Mouse (Mus musculus): ENCODE data around the gene Fbxl13. TPM values are rescaled to one million over a fixed set of nuclear protein-coding genes. Genes with fewer than 3 reads are reported as not detected.

The Fbxl13 gene
- polyA plus RNA-seq, 1 experiment, result not detected

DNA sequence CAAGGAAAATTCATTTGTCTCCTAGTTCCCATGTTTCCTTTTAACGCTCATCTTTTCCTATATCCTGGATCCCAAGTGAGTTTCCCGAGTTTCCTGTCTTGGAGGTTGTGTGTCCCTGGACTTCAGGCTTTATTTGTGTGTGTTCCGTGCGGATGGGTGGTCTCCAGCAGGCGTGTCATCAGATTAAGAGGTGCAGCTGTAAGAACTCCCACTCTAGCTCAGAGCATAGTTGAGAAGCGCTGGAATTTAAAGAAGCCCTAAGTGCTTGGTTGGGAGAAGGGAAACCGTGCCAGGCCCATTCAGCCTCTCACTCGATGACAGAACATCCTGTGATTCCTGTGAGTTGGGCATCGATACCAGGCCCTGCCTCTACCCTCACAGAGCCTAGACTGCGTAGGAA is 132.1 kb downstream of the Fbxl13 start:
- Histone ChIP-seq H3K4me1 (ENCODE audit: control insufficient read depth, insufficient read depth, low read length) (no peaks in the 10 kb centered on the region), H3K9ac (ENCODE audit: low read depth, poor library complexity, severe bottlenecking) (no peak overlapping the region), H3K36me3 (ENCODE audit: control insufficient read depth, insufficient read depth, low read length, poor library complexity, severe bottlenecking) (no peaks in the 10 kb centered on the region), H3K4me3 (ENCODE audit: low read depth, low read length) (no peak overlapping the region), H3K27ac (ENCODE audit: insufficient read depth, low read length) (no peak overlapping the region), H3K27me3 (ENCODE audit: control insufficient read depth, insufficient read depth, low read length, poor library complexity, severe bottlenecking) (no peaks in the 10 kb centered on the region), H3K9me3 (replicated peaks; ENCODE audit: control insufficient read depth, insufficient read depth, low read length, poor library complexity, severe bottlenecking) (no peaks in the 10 kb centered on the region)
- TF ChIP-seq POLR2A (IDR thresholded peaks at IDR 0.05; ENCODE audit: insufficient read depth, low read length), result no peak
- no peak for TF ChIP-seq CTCF (IDR thresholded peaks at IDR 0.05; ENCODE audit: low read depth, low read length)
- TF ChIP-seq EP300 (IDR thresholded peaks at IDR 0.05; ENCODE audit: insufficient read depth, low read depth, low read length), result no peak

GRCm38 (mm10) chr5:21509801-21510200 is 135.6 kb downstream of the Fbxl13 start:
- H3K36me3 ChIP-seq (ENCODE audit: control insufficient read depth, insufficient read depth, low read length, poor library complexity, severe bottlenecking), result no peaks in the 10 kb centered on the region
- no peak for TF ChIP-seq POLR2A (IDR thresholded peaks at IDR 0.05; ENCODE audit: insufficient read depth, low read length)
- no peaks in the 10 kb centered on the region for H3K27me3 ChIP-seq (ENCODE audit: control insufficient read depth, insufficient read depth, low read length, poor library complexity, severe bottlenecking)
- H3K9me3 ChIP-seq (replicated peaks; ENCODE audit: control insufficient read depth, insufficient read depth, low read length, poor library complexity, severe bottlenecking), result no peaks in the 10 kb centered on the region
- no peak overlapping the region for H3K4me3 ChIP-seq (ENCODE audit: low read depth, low read length)
- H3K27ac ChIP-seq (ENCODE audit: insufficient read depth, low read length), result no peak overlapping the region
- H3K9ac ChIP-seq (ENCODE audit: low read depth, poor library complexity, severe bottlenecking), result no peak overlapping the region
- H3K4me1 ChIP-seq (ENCODE audit: control insufficient read depth, insufficient read depth, low read length), result no peaks in the 10 kb centered on the region

DNA sequence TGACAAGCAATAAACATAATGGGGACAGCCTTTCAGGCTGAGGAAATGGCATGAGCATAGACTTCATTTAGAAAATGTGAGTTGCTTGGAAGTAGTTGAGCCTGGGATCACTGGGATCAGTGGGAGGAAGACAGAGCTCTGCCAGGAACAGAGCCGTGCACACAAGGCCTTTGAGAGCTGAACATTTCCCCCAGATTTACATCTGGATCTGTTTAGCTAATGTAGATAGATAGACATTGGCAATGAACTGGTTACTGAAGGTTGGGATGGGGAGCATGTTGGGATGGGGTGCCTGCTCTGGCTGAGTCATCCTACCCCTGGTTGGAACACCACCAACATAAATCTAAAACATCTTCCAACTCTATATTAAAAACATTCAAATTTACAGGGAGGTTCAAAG is 138.5 kb downstream of the Fbxl13 start:
- no peaks in the 10 kb centered on the region for H3K27me3 ChIP-seq (ENCODE audit: control insufficient read depth, insufficient read depth, low read length, poor library complexity, severe bottlenecking)
- H3K4me1 ChIP-seq (ENCODE audit: control insufficient read depth, insufficient read depth, low read length), result no peaks in the 10 kb centered on the region
- no peak overlapping the region for H3K9ac ChIP-seq (ENCODE audit: low read depth, poor library complexity, severe bottlenecking)
- H3K4me3 ChIP-seq (ENCODE audit: low read depth, low read length), result no peak overlapping the region
- TF ChIP-seq POLR2A (IDR thresholded peaks at IDR 0.05; ENCODE audit: insufficient read depth, low read length), result no peak
- TF ChIP-seq EP300 (IDR thresholded peaks at IDR 0.05; ENCODE audit: insufficient read depth, low read depth, low read length), result no peak
- TF ChIP-seq CTCF (IDR thresholded peaks at IDR 0.05; ENCODE audit: low read depth, low read length), result no peak
- H3K36me3 ChIP-seq (ENCODE audit: control insufficient read depth, insufficient read depth, low read length, poor library complexity, severe bottlenecking), result no peaks in the 10 kb centered on the region
- no peaks in the 10 kb centered on the region for H3K9me3 ChIP-seq (replicated peaks; ENCODE audit: control insufficient read depth, insufficient read depth, low read length, poor library complexity, severe bottlenecking)
- H3K27ac ChIP-seq (ENCODE audit: insufficient read depth, low read length), result no peak overlapping the region

- no peaks in the 10 kb centered on the region for H3K4me1 ChIP-seq (ENCODE audit: control insufficient read depth, insufficient read depth, low read length)
- H3K9me3 ChIP-seq (replicated peaks; ENCODE audit: control insufficient read depth, insufficient read depth, low read length, poor library complexity, severe bottlenecking), result no peaks in the 10 kb centered on the region
- H3K27me3 ChIP-seq (ENCODE audit: control insufficient read depth, insufficient read depth, low read length, poor library complexity, severe bottlenecking), result no peaks in the 10 kb centered on the region
- no peak overlapping the region for H3K9ac ChIP-seq (ENCODE audit: low read depth, poor library complexity, severe bottlenecking)
- H3K27ac ChIP-seq (ENCODE audit: insufficient read depth, low read length), result no peak overlapping the region
- H3K36me3 ChIP-seq (ENCODE audit: control insufficient read depth, insufficient read depth, low read length, poor library complexity, severe bottlenecking), result no peaks in the 10 kb centered on the region
- no peak overlapping the region for H3K4me3 ChIP-seq (ENCODE audit: low read depth, low read length)
- no peak for TF ChIP-seq EP300 (IDR thresholded peaks at IDR 0.05; ENCODE audit: insufficient read depth, low read depth, low read length)
Measured at GRCm38 (mm10) chr5:21505159-21505558, 140.3 kb downstream of the Fbxl13 start.

DNA sequence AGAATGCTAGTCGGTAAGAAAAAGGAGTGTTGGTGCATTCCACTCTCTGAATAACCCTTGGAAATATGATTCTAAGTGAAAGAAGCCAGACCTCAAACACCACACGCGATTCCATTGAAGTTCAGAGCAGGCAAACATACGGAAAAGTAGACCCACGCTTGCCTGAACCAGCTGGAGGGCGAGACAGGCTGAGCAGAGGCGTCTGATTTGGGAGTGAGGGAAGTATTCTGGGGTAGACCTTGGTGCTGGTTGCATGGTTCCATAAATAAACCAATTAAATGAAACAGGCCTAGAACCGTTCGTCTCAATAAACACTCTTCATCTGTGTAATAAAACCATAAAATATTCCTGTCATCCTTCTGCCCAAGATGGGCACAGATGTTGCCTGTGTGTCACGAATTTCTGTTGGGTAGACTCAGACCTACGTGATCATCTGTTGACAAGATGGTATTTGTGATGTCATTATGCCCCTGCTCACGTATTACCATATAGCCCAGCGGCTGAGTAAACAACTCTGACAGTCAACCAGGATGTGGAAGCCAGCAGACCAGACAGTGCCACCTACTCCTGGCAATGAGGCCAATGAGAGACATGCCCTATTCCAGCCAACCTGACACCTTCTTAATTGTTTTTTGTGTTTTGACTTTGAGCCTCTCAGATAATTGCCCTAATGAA is 142.4 kb downstream of the Fbxl13 start:
- no peaks in the 10 kb centered on the region for H3K36me3 ChIP-seq (ENCODE audit: control insufficient read depth, insufficient read depth, low read length, poor library complexity, severe bottlenecking)
- no peak overlapping the region for H3K9ac ChIP-seq (ENCODE audit: low read depth, poor library complexity, severe bottlenecking)
- H3K4me3 ChIP-seq (ENCODE audit: low read depth, low read length), result no peak overlapping the region
- TF ChIP-seq POLR2A (IDR thresholded peaks at IDR 0.05; ENCODE audit: insufficient read depth, low read length) (no peak), CTCF (IDR thresholded peaks at IDR 0.05; ENCODE audit: low read depth, low read length) (no peak), EP300 (IDR thresholded peaks at IDR 0.05; ENCODE audit: insufficient read depth, low read depth, low read length) (no peak)
- H3K27me3 ChIP-seq (ENCODE audit: control insufficient read depth, insufficient read depth, low read length, poor library complexity, severe bottlenecking), result no peaks in the 10 kb centered on the region
- no peaks in the 10 kb centered on the region for H3K9me3 ChIP-seq (replicated peaks; ENCODE audit: control insufficient read depth, insufficient read depth, low read length, poor library complexity, severe bottlenecking)
- H3K4me1 ChIP-seq (ENCODE audit: control insufficient read depth, insufficient read depth, low read length), result no peaks in the 10 kb centered on the region
- H3K27ac ChIP-seq (ENCODE audit: insufficient read depth, low read length), result no peak overlapping the region

- Histone ChIP-seq H3K4me1 (ENCODE audit: control insufficient read depth, insufficient read depth, low read length) (no peaks in the 10 kb centered on the region), H3K27me3 (ENCODE audit: control insufficient read depth, insufficient read depth, low read length, poor library complexity, severe bottlenecking) (no peaks in the 10 kb centered on the region), H3K9me3 (replicated peaks; ENCODE audit: control insufficient read depth, insufficient read depth, low read length, poor library complexity, severe bottlenecking) (no peaks in the 10 kb centered on the region), H3K27ac (ENCODE audit: insufficient read depth, low read length) (no peak overlapping the region), H3K4me3 (ENCODE audit: low read depth, low read length) (no peak overlapping the region), H3K9ac (ENCODE audit: low read depth, poor library complexity, severe bottlenecking) (no peak overlapping the region), H3K36me3 (ENCODE audit: control insufficient read depth, insufficient read depth, low read length, poor library complexity, severe bottlenecking) (no peaks in the 10 kb centered on the region)
- TF ChIP-seq CTCF (IDR thresholded peaks at IDR 0.05; ENCODE audit: low read depth, low read length), result no peak
- TF ChIP-seq EP300 (IDR thresholded peaks at IDR 0.05; ENCODE audit: insufficient read depth, low read depth, low read length), result no peak
- no peak for TF ChIP-seq POLR2A (IDR thresholded peaks at IDR 0.05; ENCODE audit: insufficient read depth, low read length)
Measured at GRCm38 (mm10) chr5:21500941-21501340, 144.5 kb downstream of the Fbxl13 start.
